Mouse (Mus musculus): ENCODE results near the gene Scn8a. TPM values are rescaled to one million over a fixed set of nuclear protein-coding genes. Genes with fewer than 3 reads are reported as not detected.

Scn8a gene
- polyA plus RNA-seq, 1 experiment from 2014 or later = 8.2 TPM

DNA sequence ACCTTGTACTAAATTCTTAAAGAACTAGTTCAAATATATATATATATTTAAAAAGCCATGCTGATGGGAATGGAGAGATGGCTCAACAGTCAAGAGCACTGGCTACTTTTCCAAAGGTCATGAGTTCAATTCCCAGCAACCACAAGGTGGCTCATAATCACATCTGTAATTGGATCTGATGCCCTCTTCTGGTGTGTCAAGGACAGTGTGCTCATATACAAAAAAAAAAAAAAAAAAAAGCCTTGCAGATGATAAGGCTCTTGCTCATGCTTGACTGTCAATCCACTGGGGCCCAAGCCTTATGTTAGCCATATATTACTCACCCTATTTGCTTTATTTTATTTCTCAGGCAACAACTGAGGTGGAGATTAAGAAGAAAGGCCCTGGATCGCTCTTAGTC lies 132.0 kb downstream of the Scn8a start:
- no peak for ATAC-seq (ENCODE audit: insufficient number of reproducible peaks, insufficient read depth, low FRiP score, low TSS enrichment, low read depth)
- Histone ChIP-seq H3K27ac (no peak overlapping the region), H3K27me3 (no peaks in the 10 kb centered on the region), H3K4me1 (peaks cover under 1% of the 10 kb centered on the region; the same call in 1 of the 2 replicates), H3K9me3 (no peaks in the 10 kb centered on the region), H3K4me3 (no peak overlapping the region), H3K36me3 (no peaks in the 10 kb centered on the region), H3K4me2 (no peak overlapping the region), H3K9ac (no peak overlapping the region)
- WGBS = 98% methylated on average over 1 of the region's 1 CpGs

DNA sequence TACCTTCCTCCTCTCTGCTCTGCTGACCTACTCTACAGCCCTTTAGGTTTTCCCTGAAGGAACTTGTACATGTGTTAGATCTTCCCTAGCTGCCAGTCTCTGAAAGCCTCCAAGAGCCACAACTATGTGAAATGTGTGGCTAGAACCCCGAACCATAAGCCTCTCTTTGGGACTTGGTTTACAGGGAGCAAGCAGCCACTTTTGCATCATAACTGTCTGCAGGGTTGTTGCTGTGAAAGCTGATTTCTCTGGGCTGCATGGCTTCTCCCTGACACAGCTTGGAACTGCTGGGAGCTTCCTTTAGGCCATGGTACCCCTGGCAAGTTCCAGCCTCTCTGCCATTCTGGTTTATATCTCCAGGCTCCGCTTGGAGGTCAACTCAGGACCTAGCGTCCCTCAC lies 132.8 kb downstream of the Scn8a start:
- Histone ChIP-seq H3K27ac (no peak overlapping the region), H3K4me3 (no peak overlapping the region), H3K9me3 (no peaks in the 10 kb centered on the region), H3K27me3 (no peaks in the 10 kb centered on the region), H3K4me2 (no peak overlapping the region), H3K9ac (no peak overlapping the region), H3K4me1 (peaks cover 8% of the 10 kb centered on the region), H3K36me3 (no peaks in the 10 kb centered on the region)
- ATAC-seq (ENCODE audit: insufficient number of reproducible peaks, insufficient read depth, low FRiP score, low TSS enrichment, low read depth) = no peak
- 89% methylated on average over 3 of the region's 3 CpGs for WGBS

DNA sequence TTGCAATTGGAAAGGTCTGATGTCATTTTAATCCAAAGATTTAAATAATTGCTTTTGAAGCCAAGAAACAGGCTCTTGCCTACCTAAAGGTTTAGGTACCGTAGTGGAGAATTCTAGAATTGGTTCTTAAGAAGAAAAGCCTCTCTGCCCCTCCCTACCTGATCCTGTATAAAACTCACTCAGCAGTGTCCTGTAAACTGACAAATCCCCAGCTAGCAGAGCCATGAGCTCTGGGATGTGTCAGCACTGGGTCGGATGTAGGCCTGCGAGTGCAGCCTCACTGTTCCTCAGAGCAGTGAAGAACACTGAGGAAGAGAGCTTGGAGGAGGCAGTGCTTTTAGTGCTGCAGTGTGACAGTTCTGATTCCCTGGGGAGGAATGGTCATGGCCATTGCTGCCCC lies 134.9 kb downstream of the Scn8a start:
- no peaks in the 10 kb centered on the region for H3K36me3 ChIP-seq

DNA sequence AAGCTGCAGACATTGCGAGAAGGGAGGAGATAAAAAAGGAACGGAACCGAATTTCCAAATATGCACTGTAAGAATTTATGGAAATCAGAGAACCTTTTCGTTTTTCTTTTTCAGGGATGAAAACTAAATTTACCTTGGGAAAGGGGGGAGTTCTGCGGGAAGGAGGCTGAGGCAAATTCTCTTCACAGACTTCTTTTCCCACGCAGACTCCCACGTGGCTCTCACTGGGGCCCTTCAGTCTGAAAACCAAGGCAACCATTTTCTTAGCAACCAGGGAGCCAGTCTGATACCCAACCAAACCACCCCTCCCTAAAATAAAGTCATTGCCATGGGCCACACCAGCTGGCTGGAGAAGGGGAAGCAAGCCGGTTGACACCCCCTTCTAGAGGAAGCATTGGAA lies 136.1 kb downstream of the Scn8a start:
- H3K4me3 ChIP-seq = no peak overlapping the region
- ATAC-seq (ENCODE audit: insufficient number of reproducible peaks, insufficient read depth, low FRiP score, low TSS enrichment, low read depth) = no peak
- WGBS = 80% methylated on average over 8 of the region's 8 CpGs

More for the DNA sequence above, 134.9 kb downstream of the Scn8a start:
- peaks cover 13% of the 10 kb centered on the region for H3K4me1 ChIP-seq
- H3K27me3 ChIP-seq = no peaks in the 10 kb centered on the region
- no peak overlapping the region for H3K4me2 ChIP-seq
- ATAC-seq (ENCODE audit: insufficient number of reproducible peaks, insufficient read depth, low FRiP score, low TSS enrichment, low read depth) = no peak
- H3K9ac ChIP-seq = 0 out of 2 replicates have a peak overlapping the region, but pooled peaks have one; percentile 11
- H3K4me3 ChIP-seq = no peak overlapping the region
- no peak overlapping the region for H3K27ac ChIP-seq
- no peaks in the 10 kb centered on the region for H3K9me3 ChIP-seq
- WGBS = 54% methylated on average over 3 of the region's 3 CpGs

DNA sequence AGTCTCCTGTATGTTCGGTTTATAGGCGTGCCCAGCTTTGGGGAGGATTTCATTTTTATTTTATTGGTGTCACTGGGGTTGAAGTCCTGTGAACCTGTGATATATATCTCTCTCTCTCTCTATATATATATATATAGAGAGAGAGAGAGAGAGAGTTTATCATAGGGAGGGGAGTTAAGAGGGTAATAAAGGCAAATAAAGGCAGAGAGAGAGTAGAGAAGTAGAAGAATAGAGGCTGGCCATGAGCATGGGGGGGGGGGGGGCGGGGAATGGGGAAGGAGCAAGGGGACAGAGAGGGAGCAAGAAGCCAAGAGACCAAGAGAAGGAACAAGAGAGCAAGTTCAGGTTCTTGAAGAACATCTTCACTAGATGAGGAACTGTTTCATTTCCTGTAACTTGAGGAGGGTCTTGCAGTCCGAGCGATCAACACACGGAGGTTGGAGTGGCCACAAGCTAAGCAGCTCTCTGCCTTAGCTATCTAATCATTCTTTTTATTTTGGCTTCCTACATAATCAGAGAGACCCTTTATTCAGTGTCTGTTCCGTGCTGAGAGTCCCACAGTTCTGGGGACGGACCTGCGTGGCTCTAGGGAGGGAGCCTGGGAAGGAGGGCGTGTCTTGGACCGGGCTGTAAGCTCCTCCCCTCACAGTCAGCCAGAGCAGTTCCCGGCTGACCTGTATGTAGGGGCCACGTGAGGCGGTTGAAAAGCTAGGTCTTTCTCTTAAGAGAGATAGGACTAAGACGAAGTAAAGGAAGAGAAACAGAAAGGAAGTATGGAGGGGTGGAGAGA lies 136.8 kb downstream of the Scn8a start:
- peak; percentile 75; the same call in 1 of the 2 replicates for ATAC-seq (ENCODE audit: insufficient number of reproducible peaks, insufficient read depth, low FRiP score, low TSS enrichment, low read depth)
- Histone ChIP-seq H3K27ac (no peak overlapping the region), H3K27me3 (no peaks in the 10 kb centered on the region), H3K4me2 (peak overlapping the region; percentile 68), H3K4me1 (peaks cover 13% of the 10 kb centered on the region), H3K4me3 (peak overlapping the region; percentile 49), H3K9ac (peak overlapping the region; percentile 63), H3K9me3 (no peaks in the 10 kb centered on the region), H3K36me3 (no peaks in the 10 kb centered on the region)
- 13% methylated on average over 14 of the region's 15 CpGs for WGBS

More for the DNA sequence above, 136.1 kb downstream of the Scn8a start:
- H3K4me1 ChIP-seq = peaks cover 13% of the 10 kb centered on the region
- H3K4me2 ChIP-seq = no peak overlapping the region
- no peaks in the 10 kb centered on the region for H3K36me3 ChIP-seq
- no peak overlapping the region for H3K27ac ChIP-seq
- H3K27me3 ChIP-seq = no peaks in the 10 kb centered on the region
- H3K9me3 ChIP-seq = no peaks in the 10 kb centered on the region
- no peak overlapping the region for H3K9ac ChIP-seq

DNA sequence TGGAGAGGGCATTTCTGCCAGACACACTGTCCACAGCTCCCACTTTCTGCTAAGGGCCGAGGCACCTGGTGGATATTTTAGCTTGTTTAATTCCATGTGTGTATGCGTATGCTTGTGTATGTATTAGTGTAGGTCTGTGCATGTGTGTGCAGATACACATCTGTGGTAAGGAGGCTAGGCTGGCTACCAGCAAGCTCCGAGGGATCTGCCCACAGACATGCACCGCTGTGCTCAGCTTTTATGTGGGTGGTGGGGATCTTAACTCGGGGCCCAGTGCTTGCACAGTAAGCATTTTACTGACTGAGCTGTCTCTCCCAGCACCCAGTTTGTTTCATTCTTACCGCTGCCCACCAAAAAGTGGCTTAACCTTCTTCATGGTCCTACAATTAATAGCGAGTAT lies 137.6 kb downstream of the Scn8a start:
- H3K27me3 ChIP-seq = no peaks in the 10 kb centered on the region
- H3K9ac ChIP-seq = no peak overlapping the region
- ATAC-seq (ENCODE audit: insufficient number of reproducible peaks, insufficient read depth, low FRiP score, low TSS enrichment, low read depth) = no peak
- H3K36me3 ChIP-seq = no peaks in the 10 kb centered on the region
- no peaks in the 10 kb centered on the region for H3K9me3 ChIP-seq
- peaks cover 13% of the 10 kb centered on the region for H3K4me1 ChIP-seq
- 0 out of 2 replicates have a peak overlapping the region, but pooled peaks have one; percentile 49 for H3K4me3 ChIP-seq
- peak overlapping the region; percentile 68 for H3K4me2 ChIP-seq
- WGBS = 58% methylated on average over 7 of the region's 7 CpGs
- H3K27ac ChIP-seq = no peak overlapping the region

DNA sequence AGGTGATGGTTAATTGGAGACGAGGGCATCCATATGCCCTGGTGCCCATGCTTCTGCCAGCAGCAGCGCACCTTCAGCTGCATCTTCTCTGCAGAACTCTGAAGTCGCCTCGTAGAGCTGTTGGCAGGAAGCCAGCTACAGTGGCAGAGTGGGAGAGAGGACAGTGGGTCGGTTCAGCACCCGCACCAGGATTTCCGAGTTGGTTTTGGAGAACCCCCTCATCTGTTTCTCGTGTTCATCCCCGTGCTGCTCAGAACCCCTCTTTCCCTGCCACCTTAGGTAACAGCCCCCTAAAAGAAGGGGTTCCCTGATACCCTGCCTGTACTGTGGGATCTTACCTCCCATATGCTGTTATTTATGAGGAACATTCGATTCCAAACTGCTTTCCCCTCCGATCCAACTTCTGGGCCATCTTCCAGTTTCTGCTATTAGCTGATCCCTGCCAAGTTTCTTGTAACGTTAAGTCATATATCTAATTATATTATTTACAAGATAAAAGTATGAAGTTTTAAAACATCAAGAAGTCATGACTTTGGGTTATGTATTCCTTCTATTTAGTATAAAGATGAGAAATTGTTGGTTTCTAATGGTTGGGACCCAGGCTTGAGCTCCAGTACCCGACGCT lies 138.8 kb downstream of the Scn8a start:
- Histone ChIP-seq H3K36me3 (no peaks in the 10 kb centered on the region), H3K9ac (no peak overlapping the region), H3K27ac (no peak overlapping the region), H3K4me3 (no peak overlapping the region), H3K9me3 (no peaks in the 10 kb centered on the region), H3K4me2 (no peak overlapping the region), H3K27me3 (no peaks in the 10 kb centered on the region), H3K4me1 (peaks cover 13% of the 10 kb centered on the region)
- WGBS = 78% methylated on average over 14 of the region's 14 CpGs
- ATAC-seq (ENCODE audit: insufficient number of reproducible peaks, insufficient read depth, low FRiP score, low TSS enrichment, low read depth) = no peak

DNA sequence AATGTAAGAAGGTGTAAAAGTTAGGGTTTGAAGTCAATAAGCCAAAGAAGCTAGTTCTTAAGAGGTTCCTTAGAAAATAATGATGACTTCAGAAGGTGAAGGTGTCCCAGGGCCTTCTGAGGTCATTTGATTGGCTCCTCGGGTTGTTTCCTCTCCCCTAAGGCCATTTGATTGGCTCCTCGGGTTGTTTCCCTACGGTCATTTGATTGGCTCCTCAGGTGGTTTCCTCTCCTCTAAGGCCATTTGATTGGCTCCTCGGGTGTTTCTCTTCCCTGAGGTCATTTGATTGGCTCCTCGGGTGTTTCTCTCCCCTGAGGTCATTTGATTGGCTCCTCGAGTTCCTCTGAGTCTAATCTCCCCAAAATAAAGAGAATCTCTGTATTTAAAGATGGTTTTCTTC lies 141.7 kb downstream of the Scn8a start:
- Histone ChIP-seq H3K36me3 (no peaks in the 10 kb centered on the region), H3K27me3 (no peaks in the 10 kb centered on the region), H3K9ac (no peak overlapping the region), H3K4me1 (peaks cover 13% of the 10 kb centered on the region), H3K9me3 (no peaks in the 10 kb centered on the region), H3K4me2 (no peak overlapping the region), H3K27ac (no peak overlapping the region), H3K4me3 (no peak overlapping the region)
- 81% methylated on average over 6 of the region's 6 CpGs for WGBS
- ATAC-seq (ENCODE audit: insufficient number of reproducible peaks, insufficient read depth, low FRiP score, low TSS enrichment, low read depth) = no peak

DNA sequence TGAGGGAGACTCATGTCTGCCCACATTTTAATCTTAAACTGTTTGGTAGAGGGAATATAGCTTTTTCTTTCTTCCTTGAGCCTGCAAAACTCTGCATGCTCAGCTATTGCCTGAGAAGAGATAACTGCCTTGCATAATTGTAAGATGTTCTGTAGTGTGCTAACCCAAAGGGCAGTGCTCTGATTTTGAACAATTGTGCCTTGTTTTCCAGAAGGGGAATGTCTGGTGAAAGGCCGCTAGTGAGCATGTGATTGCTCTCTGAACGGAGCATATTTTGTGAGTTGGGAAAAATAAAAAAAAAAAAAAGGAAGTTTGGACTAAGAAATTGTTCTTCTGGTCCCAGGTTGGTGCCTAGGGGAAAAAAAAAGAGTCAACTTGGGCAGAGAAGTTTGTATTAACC lies 159.3 kb downstream of the Scn8a start:
- no peak overlapping the region for H3K9ac ChIP-seq
- H3K27me3 ChIP-seq = no peaks in the 10 kb centered on the region
- H3K36me3 ChIP-seq = 0 out of 2 replicates have a peak, but pooled peaks cover 4% of the 10 kb centered on the region
- no peak overlapping the region for H3K27ac ChIP-seq
- no peak overlapping the region for H3K4me3 ChIP-seq
- H3K4me1 ChIP-seq = no peaks in the 10 kb centered on the region
- no peak overlapping the region for H3K4me2 ChIP-seq
- no peak for ATAC-seq (ENCODE audit: insufficient number of reproducible peaks, insufficient read depth, low FRiP score, low TSS enrichment, low read depth)
- 25% methylated on average over 2 of the region's 2 CpGs for WGBS
- no peaks in the 10 kb centered on the region for H3K9me3 ChIP-seq

DNA sequence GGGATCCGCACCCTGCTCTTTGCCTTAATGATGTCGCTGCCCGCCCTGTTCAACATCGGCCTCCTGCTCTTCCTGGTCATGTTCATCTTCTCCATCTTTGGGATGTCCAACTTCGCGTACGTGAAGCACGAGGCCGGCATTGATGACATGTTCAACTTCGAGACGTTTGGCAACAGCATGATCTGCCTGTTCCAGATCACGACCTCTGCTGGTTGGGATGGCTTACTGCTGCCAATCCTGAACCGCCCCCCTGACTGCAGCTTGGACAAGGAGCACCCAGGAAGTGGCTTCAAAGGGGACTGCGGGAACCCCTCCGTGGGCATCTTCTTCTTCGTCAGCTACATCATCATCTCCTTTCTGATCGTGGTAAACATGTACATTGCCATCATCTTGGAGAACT lies 170.0 kb downstream of the Scn8a start:
- peaks cover 39% of the 10 kb centered on the region for H3K27me3 ChIP-seq
- no peak for ATAC-seq (ENCODE audit: insufficient number of reproducible peaks, insufficient read depth, low FRiP score, low TSS enrichment, low read depth)
- H3K4me3 ChIP-seq = no peak overlapping the region
- no peaks in the 10 kb centered on the region for H3K4me1 ChIP-seq
- H3K9me3 ChIP-seq = no peaks in the 10 kb centered on the region
- H3K4me2 ChIP-seq = no peak overlapping the region
- 57% methylated on average over 17 of the region's 17 CpGs for WGBS
- H3K27ac ChIP-seq = no peak overlapping the region
- H3K9ac ChIP-seq = no peak overlapping the region
- 0 out of 2 replicates have a peak, but pooled peaks cover 3% of the 10 kb centered on the region for H3K36me3 ChIP-seq

DNA sequence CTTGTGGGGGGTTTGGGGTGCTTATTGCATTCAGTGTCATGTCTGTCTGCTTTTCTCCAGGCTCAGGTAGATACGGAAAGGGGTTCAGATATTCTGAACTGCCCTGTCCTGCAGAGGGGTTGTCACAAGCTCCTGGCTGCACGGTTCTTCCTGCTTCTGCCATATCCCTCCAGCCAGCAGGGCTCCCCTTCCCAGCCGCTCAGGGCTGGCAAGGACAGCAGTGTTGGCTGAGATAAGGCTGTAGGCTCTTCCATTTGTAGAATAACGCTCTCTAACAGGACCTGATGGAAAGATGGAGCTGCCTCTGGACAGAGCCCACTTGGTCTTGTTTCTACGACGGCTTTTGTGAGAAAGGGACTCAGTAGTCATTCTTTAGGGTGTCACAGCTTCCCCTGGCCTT lies 172.3 kb downstream of the Scn8a start:
- no peak overlapping the region for H3K4me2 ChIP-seq
- 69% methylated on average over 6 of the region's 6 CpGs for WGBS
- no peaks in the 10 kb centered on the region for H3K9me3 ChIP-seq
- peaks cover 62% of the 10 kb centered on the region for H3K27me3 ChIP-seq
- no peak overlapping the region for H3K4me3 ChIP-seq
- H3K9ac ChIP-seq = no peak overlapping the region
- ATAC-seq (ENCODE audit: insufficient number of reproducible peaks, insufficient read depth, low FRiP score, low TSS enrichment, low read depth) = no peak
- 0 out of 2 replicates have a peak, but pooled peaks cover 3% of the 10 kb centered on the region for H3K36me3 ChIP-seq
- H3K27ac ChIP-seq = no peak overlapping the region
- peaks cover 11% of the 10 kb centered on the region for H3K4me1 ChIP-seq

DNA sequence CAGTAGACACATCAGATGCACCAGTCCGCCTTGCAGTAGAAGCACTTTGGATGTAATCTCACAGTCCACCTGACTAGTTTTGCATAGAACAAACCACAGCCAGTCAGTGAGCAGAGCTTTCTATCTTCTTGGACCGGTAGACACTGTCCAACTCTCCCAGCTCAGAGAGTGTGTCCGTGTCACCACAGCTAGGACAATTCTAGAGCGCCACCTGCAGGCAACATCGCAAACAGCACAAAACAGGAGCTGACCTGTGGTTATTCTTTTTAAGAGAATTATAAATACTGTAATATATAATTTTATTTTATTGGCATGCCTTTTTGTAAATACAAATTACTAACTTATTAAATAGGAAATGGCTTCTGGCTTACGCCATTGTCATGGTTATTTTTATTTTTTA lies 173.0 kb downstream of the Scn8a start:
- no peak overlapping the region for H3K4me2 ChIP-seq
- H3K4me3 ChIP-seq = no peak overlapping the region
- WGBS = 28% methylated on average over 6 of the region's 6 CpGs
- peaks cover 17% of the 10 kb centered on the region for H3K4me1 ChIP-seq
- ATAC-seq (ENCODE audit: insufficient number of reproducible peaks, insufficient read depth, low FRiP score, low TSS enrichment, low read depth) = no peak
- 0 out of 2 replicates have a peak, but pooled peaks cover 3% of the 10 kb centered on the region for H3K36me3 ChIP-seq
- no peak overlapping the region for H3K9ac ChIP-seq
- no peak overlapping the region for H3K27ac ChIP-seq
- no peaks in the 10 kb centered on the region for H3K9me3 ChIP-seq
- peaks cover 69% of the 10 kb centered on the region for H3K27me3 ChIP-seq
